Mouse (Mus musculus) liver, postnatal 0 days (tissue): ENCODE measurements at regions not wholly inside any gene's neighbourhood (a gene's known extent, or its start where the extent isn't known, plus 50 kb on each side); places are given as distances from the start of the nearest gene placed in this dataset.

ENCODE experiments used
- CTCF ChIP-seq: sonication (generic); IDR thresholded peaks from 2 replicates; pipeline ENCODE4 v1.5.1; 2016; ENCODE audit warnings: antibody characterized with exemption, low read depth
- EP300 ChIP-seq: IDR thresholded peaks from 2 replicates; pipeline ENCODE4 v1.6.1; 2016; ENCODE audit warnings: antibody characterized with exemption, low read depth, mild to moderate bottlenecking

GRCm38 (mm10) chr16:19066700-19067310, 190.0 kb downstream of the Hira start:
- no peak for TF ChIP-seq EP300
- no peak for TF ChIP-seq CTCF
